Mouse (Mus musculus): Measurements from ENCODE around the gene 4933407L21Rik. TPM values are rescaled to one million over a fixed set of nuclear protein-coding genes. Genes with fewer than 3 reads are reported as not detected.

The 4933407L21Rik gene
- polyA plus RNA-seq, 1 experiment from 2014 or later: 0.11 TPM

DNA sequence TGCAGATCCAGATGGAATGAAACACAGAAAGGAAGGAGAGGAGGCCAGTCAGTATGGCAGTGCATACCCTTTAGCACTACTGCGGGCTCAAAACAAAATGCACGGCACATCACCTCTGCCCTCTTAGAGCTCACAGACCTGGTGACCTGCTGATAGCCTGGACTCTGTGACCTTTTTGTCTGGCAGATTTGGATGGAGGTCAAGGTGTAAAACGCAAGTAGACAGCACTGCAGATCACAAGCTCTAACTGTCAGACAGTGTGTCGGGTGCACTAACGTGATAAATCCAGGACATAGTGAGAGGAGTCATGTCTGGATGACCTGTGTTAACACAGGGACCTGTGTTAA is 5.4 kb upstream of the 4933407L21Rik start:
- Histone ChIP-seq H3K4me1 (ENCODE audit: control insufficient read depth, insufficient read depth, low read length) (no peaks in the 10 kb centered on the region), H3K4me3 (ENCODE audit: low read depth, low read length) (no peak overlapping the region), H3K27ac (replicated peaks; ENCODE audit: low read depth, low read length) (no peak overlapping the region), H3K9me3 (ENCODE audit: control insufficient read depth, low read length) (no peaks in the 10 kb centered on the region), H3K27me3 (ENCODE audit: control insufficient read depth, insufficient read depth, low read length) (no peaks in the 10 kb centered on the region), H3K9ac (ENCODE audit: low read length) (no peak overlapping the region), H3K36me3 (ENCODE audit: control insufficient read depth, insufficient read depth, low read length) (no peaks in the 10 kb centered on the region), H3K4me2 (ENCODE audit: low read depth, severe bottlenecking) (no peak overlapping the region)
- DNase-seq (ENCODE audit: low spot score) (no peak), ATAC-seq (ENCODE audit: insufficient number of reproducible peaks, low FRiP score, low TSS enrichment, low read depth) (no peak)
- WGBS: 70% methylated on average over 5 of the region's 5 CpGs

DNA sequence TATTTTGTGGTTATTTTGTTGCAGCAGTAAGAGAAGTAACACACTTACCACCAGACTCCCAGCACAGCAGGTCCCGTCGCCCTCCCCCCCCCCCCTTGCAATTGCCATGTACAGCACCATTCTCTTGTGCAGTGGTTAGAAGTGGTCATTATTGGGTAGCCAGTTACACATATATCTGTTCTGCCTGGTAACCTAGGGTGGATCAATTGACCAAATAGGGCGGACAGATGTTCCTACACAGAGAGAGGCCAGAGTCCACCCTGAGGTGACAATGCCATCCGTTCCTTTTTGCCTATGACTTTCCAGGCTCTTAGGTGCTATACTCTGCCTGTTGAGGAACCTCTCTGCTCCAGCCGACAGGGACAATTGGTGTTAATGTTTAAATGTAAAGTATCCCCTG is 3.1 kb upstream of the 4933407L21Rik start:
- Histone ChIP-seq H3K9ac (ENCODE audit: low read length) (no peak overlapping the region), H3K27ac (replicated peaks; ENCODE audit: low read depth, low read length) (no peak overlapping the region), H3K4me2 (ENCODE audit: low read depth, severe bottlenecking) (no peak overlapping the region), H3K27me3 (ENCODE audit: control insufficient read depth, insufficient read depth, low read length) (no peaks in the 10 kb centered on the region), H3K4me3 (ENCODE audit: low read depth, low read length) (no peak overlapping the region), H3K9me3 (ENCODE audit: control insufficient read depth, low read length) (no peaks in the 10 kb centered on the region), H3K4me1 (ENCODE audit: control insufficient read depth, insufficient read depth, low read length) (no peaks in the 10 kb centered on the region), H3K36me3 (ENCODE audit: control insufficient read depth, insufficient read depth, low read length) (no peaks in the 10 kb centered on the region)
- ATAC-seq (ENCODE audit: insufficient number of reproducible peaks, low FRiP score, low TSS enrichment, low read depth) (no peak), DNase-seq (ENCODE audit: low spot score) (no peak)
- WGBS: 83% methylated on average over 5 of the region's 5 CpGs

DNA sequence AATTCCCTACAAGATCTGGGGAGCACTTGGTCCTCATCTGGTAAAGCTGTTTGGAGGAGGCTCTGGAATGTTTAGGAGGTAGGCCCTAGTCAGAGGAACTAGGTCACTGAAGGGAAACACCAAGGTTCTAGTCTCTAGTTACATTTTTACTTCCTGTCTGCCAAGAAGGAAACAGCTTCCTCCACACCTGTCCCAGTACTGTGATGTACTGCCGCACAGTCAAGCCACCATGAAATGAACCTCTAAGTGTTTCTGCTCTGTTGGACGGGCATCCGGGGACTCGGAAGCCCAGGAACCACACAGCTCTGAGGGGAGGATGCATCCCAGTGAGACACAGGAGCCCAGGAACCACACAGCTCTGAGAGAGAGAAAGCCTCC is 394 bp downstream of the 4933407L21Rik start:
- no peak overlapping the region for H3K27ac ChIP-seq (replicated peaks; ENCODE audit: low read depth, low read length)
- DNase-seq (ENCODE audit: low spot score) (no peak), ATAC-seq (ENCODE audit: insufficient number of reproducible peaks, low FRiP score, low TSS enrichment, low read depth) (no peak)
- H3K4me1 ChIP-seq (ENCODE audit: control insufficient read depth, insufficient read depth, low read length): peaks cover 6% of the 10 kb centered on the region; the same call in 1 of the 2 replicates
- WGBS: 83% methylated on average over 4 of the region's 4 CpGs
- no peaks in the 10 kb centered on the region for H3K27me3 ChIP-seq (ENCODE audit: control insufficient read depth, insufficient read depth, low read length)
- no peak overlapping the region for H3K9ac ChIP-seq (ENCODE audit: low read length)
- H3K9me3 ChIP-seq (ENCODE audit: control insufficient read depth, low read length): no peaks in the 10 kb centered on the region
- no peak overlapping the region for H3K4me2 ChIP-seq (ENCODE audit: low read depth, severe bottlenecking)
- no peaks in the 10 kb centered on the region for H3K36me3 ChIP-seq (ENCODE audit: control insufficient read depth, insufficient read depth, low read length)
- H3K4me3 ChIP-seq (ENCODE audit: low read depth, low read length): no peak overlapping the region

DNA sequence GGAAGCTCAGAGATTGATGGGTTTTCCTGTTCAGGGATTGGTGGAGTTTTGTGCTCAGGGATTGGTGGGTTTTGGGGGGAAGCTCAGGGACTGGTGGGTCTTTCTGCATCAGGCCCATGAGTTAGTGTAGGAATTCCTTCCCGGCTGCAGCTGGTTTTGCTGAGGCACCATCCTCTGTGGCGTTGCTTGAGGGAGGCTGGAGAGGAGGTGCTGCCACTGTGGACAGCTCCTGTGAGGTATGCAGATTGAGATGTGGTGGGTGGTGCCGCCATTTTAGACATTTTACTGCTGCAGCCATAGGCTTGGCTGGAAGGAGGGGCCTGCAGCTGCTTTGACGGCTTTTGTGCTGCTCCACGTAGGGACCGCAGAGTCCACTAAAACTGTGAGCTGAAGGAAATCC is 1.1 kb downstream of the 4933407L21Rik start:
- Histone ChIP-seq H3K4me2 (ENCODE audit: low read depth, severe bottlenecking) (no peak overlapping the region), H3K27ac (replicated peaks; ENCODE audit: low read depth, low read length) (no peak overlapping the region), H3K27me3 (ENCODE audit: control insufficient read depth, insufficient read depth, low read length) (no peaks in the 10 kb centered on the region), H3K9me3 (ENCODE audit: control insufficient read depth, low read length) (no peaks in the 10 kb centered on the region), H3K4me1 (ENCODE audit: control insufficient read depth, insufficient read depth, low read length) (peaks cover 10% of the 10 kb centered on the region), H3K36me3 (ENCODE audit: control insufficient read depth, insufficient read depth, low read length) (no peaks in the 10 kb centered on the region), H3K9ac (ENCODE audit: low read length) (no peak overlapping the region), H3K4me3 (ENCODE audit: low read depth, low read length) (no peak overlapping the region)
- WGBS: 86% methylated on average over 6 of the region's 6 CpGs
- DNase-seq (ENCODE audit: low spot score): no peak
- ATAC-seq (ENCODE audit: insufficient number of reproducible peaks, low FRiP score, low TSS enrichment, low read depth): no peak

DNA sequence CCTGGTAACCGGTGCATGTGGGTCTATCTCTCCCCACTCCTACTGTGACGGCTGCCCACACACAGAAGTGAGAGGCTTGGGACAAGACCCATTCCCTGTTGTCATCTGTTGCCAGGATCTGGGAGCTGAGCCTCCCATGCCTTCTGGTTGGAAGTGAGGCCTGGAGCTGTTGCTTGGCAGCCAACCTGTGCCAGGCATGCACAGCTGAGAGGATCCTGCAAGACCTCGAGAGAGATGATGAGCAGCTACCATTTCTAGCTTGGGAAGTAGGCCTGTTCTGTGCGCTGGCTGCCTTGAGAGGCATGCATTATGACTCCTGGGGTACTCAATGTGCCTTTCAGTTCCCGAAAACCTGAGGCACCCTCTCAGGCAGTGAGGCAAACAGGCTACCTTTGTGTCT is 2.9 kb downstream of the 4933407L21Rik start:
- Histone ChIP-seq H3K4me1 (ENCODE audit: control insufficient read depth, insufficient read depth, low read length) (peaks cover 10% of the 10 kb centered on the region), H3K4me2 (ENCODE audit: low read depth, severe bottlenecking) (no peak overlapping the region), H3K9me3 (ENCODE audit: control insufficient read depth, low read length) (no peaks in the 10 kb centered on the region), H3K4me3 (ENCODE audit: low read depth, low read length) (no peak overlapping the region), H3K27ac (replicated peaks; ENCODE audit: low read depth, low read length) (no peak overlapping the region), H3K9ac (ENCODE audit: low read length) (no peak overlapping the region), H3K36me3 (ENCODE audit: control insufficient read depth, insufficient read depth, low read length) (no peaks in the 10 kb centered on the region), H3K27me3 (ENCODE audit: control insufficient read depth, insufficient read depth, low read length) (no peaks in the 10 kb centered on the region)
- 84% methylated on average over 5 of the region's 5 CpGs for WGBS
- no peak for DNase-seq (ENCODE audit: low spot score)
- no peak for ATAC-seq (ENCODE audit: insufficient number of reproducible peaks, low FRiP score, low TSS enrichment, low read depth)

DNA sequence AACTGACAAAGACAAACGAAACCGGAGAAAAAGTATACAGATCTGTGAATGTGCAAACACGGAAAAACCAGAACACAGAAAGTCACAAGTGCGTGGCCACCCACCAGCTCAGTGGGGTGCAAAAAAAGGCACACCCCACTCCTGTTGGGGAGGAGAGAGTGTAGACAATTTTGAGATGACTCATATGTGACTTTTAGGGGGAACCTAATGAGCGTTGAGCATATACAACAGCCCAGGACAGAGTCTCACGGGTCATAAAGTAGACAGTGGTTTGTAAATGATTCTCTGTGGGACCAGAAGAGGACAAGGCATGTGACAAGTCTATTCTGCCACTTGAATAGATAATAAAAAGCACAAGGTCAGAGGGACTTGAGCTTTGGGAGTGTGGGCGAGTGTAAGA is 4.9 kb downstream of the 4933407L21Rik start:
- Histone ChIP-seq H3K27me3 (ENCODE audit: control insufficient read depth, insufficient read depth, low read length) (no peaks in the 10 kb centered on the region), H3K9ac (ENCODE audit: low read length) (no peak overlapping the region), H3K4me1 (ENCODE audit: control insufficient read depth, insufficient read depth, low read length) (peaks cover 10% of the 10 kb centered on the region), H3K4me2 (ENCODE audit: low read depth, severe bottlenecking) (peak overlapping the region; percentile 25; the same call in 1 of the 2 replicates), H3K4me3 (ENCODE audit: low read depth, low read length) (no peak overlapping the region), H3K27ac (replicated peaks; ENCODE audit: low read depth, low read length) (no peak overlapping the region), H3K36me3 (ENCODE audit: control insufficient read depth, insufficient read depth, low read length) (no peaks in the 10 kb centered on the region), H3K9me3 (ENCODE audit: control insufficient read depth, low read length) (no peaks in the 10 kb centered on the region)
- no peak for DNase-seq (ENCODE audit: low spot score)
- WGBS: 30% methylated on average over 7 of the region's 7 CpGs
- peak; percentile 27; the same call in 1 of the 2 replicates for ATAC-seq (ENCODE audit: insufficient number of reproducible peaks, low FRiP score, low TSS enrichment, low read depth)

DNA sequence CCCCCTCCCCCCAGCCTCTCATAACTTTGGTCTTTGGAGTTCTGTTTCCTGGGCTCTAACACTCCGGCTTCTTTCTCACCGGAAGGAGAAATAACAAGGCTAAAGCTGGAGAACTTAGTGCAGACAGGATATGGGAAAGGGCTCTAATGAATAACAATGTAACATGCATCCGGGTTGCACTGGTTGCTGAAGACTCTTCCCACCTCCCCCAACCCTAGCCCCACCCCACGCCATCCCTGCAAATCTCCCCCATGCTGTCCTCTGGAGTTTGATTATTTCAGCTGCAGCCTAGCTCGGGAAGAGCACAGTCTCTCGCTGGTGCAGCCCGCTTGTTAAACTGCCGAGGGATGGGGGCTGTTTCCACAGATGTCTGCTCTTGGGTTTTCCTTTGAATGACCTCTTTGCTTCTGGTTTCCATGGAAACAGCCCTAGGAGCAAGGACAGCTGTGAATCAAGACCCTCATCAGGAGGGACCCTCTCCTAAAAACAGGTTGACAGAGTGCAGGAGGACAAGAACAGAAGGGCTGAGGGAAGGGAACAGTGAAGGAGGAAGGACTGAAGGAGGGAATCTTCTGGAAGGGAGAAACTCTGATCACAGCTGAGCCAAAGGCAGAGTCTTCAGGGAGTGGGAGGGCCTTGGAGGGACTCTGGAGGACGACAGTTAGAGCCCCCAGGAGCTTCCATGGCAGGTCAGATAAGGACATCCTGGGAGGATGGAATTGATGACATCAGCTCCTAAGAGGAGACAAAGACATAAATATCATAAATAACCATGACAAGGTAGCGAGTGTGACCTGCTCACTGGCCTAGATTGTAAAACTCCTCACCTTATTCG is 5.6 kb downstream of the 4933407L21Rik start:
- DNase-seq (ENCODE audit: low spot score): peak; percentile 43
- H3K4me2 ChIP-seq (ENCODE audit: low read depth, severe bottlenecking): peak overlapping the region; percentile 25; the same call in 1 of the 2 replicates
- H3K27me3 ChIP-seq (ENCODE audit: control insufficient read depth, insufficient read depth, low read length): no peaks in the 10 kb centered on the region
- WGBS: 9% methylated on average over 11 of the region's 11 CpGs
- H3K4me1 ChIP-seq (ENCODE audit: control insufficient read depth, insufficient read depth, low read length): peaks cover 10% of the 10 kb centered on the region
- no peaks in the 10 kb centered on the region for H3K36me3 ChIP-seq (ENCODE audit: control insufficient read depth, insufficient read depth, low read length)
- H3K9me3 ChIP-seq (ENCODE audit: control insufficient read depth, low read length): no peaks in the 10 kb centered on the region
- peak; percentile 45; the same call in 1 of the 2 replicates for ATAC-seq (ENCODE audit: insufficient number of reproducible peaks, low FRiP score, low TSS enrichment, low read depth)
- no peak overlapping the region for H3K27ac ChIP-seq (replicated peaks; ENCODE audit: low read depth, low read length)
- H3K4me3 ChIP-seq (ENCODE audit: low read depth, low read length): no peak overlapping the region
- no peak overlapping the region for H3K9ac ChIP-seq (ENCODE audit: low read length)

DNA sequence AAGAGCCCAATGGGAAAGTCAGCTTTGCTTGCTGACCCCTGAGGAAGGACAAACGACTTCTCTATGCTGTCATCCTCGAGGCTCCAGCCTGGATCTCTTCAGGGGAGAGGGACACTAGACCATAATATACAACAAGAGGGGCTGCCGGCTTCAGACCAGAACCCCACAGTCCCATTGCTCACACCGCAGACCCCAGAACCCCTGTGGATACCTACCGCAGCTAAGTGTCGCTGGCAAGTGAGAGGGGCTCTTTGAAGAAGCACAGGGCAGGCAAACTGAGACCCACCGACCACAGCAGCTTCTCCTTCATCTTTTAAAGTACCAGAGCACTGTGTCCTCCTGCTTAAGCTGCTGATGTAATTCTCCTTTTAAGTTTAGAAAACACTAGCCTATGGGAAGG is 6.3 kb downstream of the 4933407L21Rik start:
- H3K9me3 ChIP-seq (ENCODE audit: control insufficient read depth, low read length): no peaks in the 10 kb centered on the region
- peaks cover 10% of the 10 kb centered on the region for H3K4me1 ChIP-seq (ENCODE audit: control insufficient read depth, insufficient read depth, low read length)
- no peak overlapping the region for H3K27ac ChIP-seq (replicated peaks; ENCODE audit: low read depth, low read length)
- no peak overlapping the region for H3K9ac ChIP-seq (ENCODE audit: low read length)
- H3K4me3 ChIP-seq (ENCODE audit: low read depth, low read length): no peak overlapping the region
- 8% methylated on average over 7 of the region's 7 CpGs for WGBS
- H3K4me2 ChIP-seq (ENCODE audit: low read depth, severe bottlenecking): no peak overlapping the region
- no peaks in the 10 kb centered on the region for H3K27me3 ChIP-seq (ENCODE audit: control insufficient read depth, insufficient read depth, low read length)
- no peaks in the 10 kb centered on the region for H3K36me3 ChIP-seq (ENCODE audit: control insufficient read depth, insufficient read depth, low read length)
- no peak for DNase-seq (ENCODE audit: low spot score)
- no peak for ATAC-seq (ENCODE audit: insufficient number of reproducible peaks, low FRiP score, low TSS enrichment, low read depth)

Data from limb, embryonic 11.5 days (tissue).